Mouse (Mus musculus) liver (tissue): ENCODE results near the gene Zmat1.
"Not testable (repeated sequence)": the region's sequence is repeated elsewhere in the genome, so short reads cannot be mapped to it uniquely, and the experiment has no call there.

Source experiments
- DNase-seq: peaks from one replicate; pipeline ENCODE4 v3.0.0-alpha.2; 2020; ENCODE audit warnings: mixed read lengths

The Zmat1 gene

GRCm38 (mm10) chrX:135008720-135009470 lies at the start of gene Zmat1:
TSS of gene Zmat1 (minus strand) at chrX:135009209.
- DNase-seq, result peak; percentile 90

- DNase-seq, result not testable (repeated sequence)
These were observed 44.9 kb upstream of the Zmat1 start for GRCm38 (mm10) chrX:135053939-135054338.

- peak; percentile 35 for DNase-seq
These were observed 27.0 kb upstream of the Zmat1 start for GRCm38 (mm10) chrX:135035962-135036375.

- no peak for DNase-seq
These were observed 16.1 kb upstream of the Zmat1 start for GRCm38 (mm10) chrX:135025135-135025534.

GRCm38 (mm10) chrX:135011381-135011780 lies 2.4 kb upstream of the Zmat1 start:
- no peak for DNase-seq

- no peak for DNase-seq
These were observed 434 bp upstream of the Zmat1 start for GRCm38 (mm10) chrX:135009471-135009815.

- no peak for DNase-seq
These were observed 988 bp downstream of the Zmat1 start for GRCm38 (mm10) chrX:135008021-135008420.

GRCm38 (mm10) chrX:134964546-134964945 lies 44.5 kb downstream of the Zmat1 start, which contains the start of gene Nxf2:
TSS of gene Nxf2 (minus strand) at chrX:134964754.
- DNase-seq, result no peak

GRCm38 (mm10) chrX:134963305-134964094 lies 45.5 kb downstream of the Zmat1 start:
- DNase-seq, result peak; percentile 77

- DNase-seq, result peak; percentile 40
These were observed 78.6 kb downstream of the Zmat1 start for GRCm38 (mm10) chrX:134930361-134930760.

- no peak for DNase-seq
These were observed 79.1 kb downstream of the Zmat1 start for GRCm38 (mm10) chrX:134929927-134930326.

- peak; percentile 25 for DNase-seq
These were observed 84.0 kb downstream of the Zmat1 start for GRCm38 (mm10) chrX:134925058-134925457.

- DNase-seq, result no peak
These were observed 85.2 kb downstream of the Zmat1 start for GRCm38 (mm10) chrX:134923675-134924424.
